Mouse (Mus musculus) megakaryocyte progenitor cell, adult 5-6 weeks (primary cell): Measurements from ENCODE around the gene Tmem17. TPM values are rescaled to one million over a fixed set of nuclear protein-coding genes. Genes with fewer than 3 reads are reported as not detected.

Experiments used
- ATAC-seq: replicated peaks from 2 replicates; pipeline ENCODE4 v1.8.0; 2016; ENCODE audit warnings: mild to moderate bottlenecking, moderate TSS enrichment, inconsistent platforms; ENCODE audit not compliant: poor library complexity
- total RNA-seq, 2 experiments: library from RNA; stranded (forward) in 1 of 2; stranded (reverse) in 1 of 2; fragments of 157-497, 149-512 nt in 1 of 2; fragments of 200-1000 nt in 1 of 2; gene quantifications; 2 replicates each; pipeline versions ENCODE4 v1.2.3 to v1.2.4; 2015 to 2017

The Tmem17 gene
- total RNA-seq (2015) (3.2 and 6.4 TPM in 2 replicates), total RNA-seq (2017) (4.0 and 5.7 TPM in 2 replicates)

DNA sequence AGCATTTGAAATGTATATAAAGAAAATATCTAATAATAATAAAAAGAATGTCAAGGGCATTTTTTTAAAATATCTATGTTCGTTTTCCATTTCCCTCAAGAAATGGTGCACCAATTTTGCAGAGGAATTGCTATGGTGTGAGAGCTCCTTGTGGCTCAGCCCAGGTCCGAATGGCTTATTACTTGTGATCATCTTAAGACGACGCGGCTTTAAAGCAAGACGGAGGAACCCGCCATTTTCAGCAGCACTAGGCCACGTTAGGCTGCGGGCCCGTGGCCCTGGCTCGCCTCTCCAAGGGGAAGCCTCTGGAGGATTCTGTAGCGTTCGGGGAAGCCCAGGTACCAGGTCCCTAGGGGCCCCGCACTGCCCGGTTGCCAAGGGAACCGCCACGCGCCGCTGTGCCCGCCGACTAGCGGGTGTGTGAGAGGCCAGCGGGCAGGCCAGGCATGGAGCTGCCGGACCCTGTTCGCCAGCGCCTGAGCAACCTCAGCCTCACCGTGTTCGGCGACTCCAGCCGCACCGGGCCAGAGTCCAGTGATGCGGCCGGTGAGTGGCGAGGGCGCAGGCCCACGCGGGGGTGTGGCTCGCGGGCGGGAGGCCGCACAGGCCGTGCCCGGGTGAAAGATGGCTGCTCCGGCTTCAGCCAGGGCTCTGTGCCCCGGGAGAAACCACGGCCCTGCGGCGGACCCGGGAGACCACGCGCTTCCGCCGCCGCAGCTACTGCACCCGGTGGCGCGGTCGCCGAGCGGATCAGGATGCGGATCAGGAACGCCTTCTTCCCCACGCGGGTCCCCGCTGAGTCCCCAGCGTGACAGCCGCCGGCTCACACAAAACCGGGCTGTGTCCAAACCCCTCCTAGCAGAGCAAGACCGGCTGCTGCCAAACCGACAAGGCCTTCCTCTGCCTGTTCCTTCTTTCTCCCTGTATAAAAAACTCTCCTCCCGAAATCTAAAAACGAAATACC lies at the start of gene Tmem17:
Tmem17 (plus strand) TSS at position 51 of the 964 bp plus-strand sequence.
- peak; percentile 94 for ATAC-seq

DNA sequence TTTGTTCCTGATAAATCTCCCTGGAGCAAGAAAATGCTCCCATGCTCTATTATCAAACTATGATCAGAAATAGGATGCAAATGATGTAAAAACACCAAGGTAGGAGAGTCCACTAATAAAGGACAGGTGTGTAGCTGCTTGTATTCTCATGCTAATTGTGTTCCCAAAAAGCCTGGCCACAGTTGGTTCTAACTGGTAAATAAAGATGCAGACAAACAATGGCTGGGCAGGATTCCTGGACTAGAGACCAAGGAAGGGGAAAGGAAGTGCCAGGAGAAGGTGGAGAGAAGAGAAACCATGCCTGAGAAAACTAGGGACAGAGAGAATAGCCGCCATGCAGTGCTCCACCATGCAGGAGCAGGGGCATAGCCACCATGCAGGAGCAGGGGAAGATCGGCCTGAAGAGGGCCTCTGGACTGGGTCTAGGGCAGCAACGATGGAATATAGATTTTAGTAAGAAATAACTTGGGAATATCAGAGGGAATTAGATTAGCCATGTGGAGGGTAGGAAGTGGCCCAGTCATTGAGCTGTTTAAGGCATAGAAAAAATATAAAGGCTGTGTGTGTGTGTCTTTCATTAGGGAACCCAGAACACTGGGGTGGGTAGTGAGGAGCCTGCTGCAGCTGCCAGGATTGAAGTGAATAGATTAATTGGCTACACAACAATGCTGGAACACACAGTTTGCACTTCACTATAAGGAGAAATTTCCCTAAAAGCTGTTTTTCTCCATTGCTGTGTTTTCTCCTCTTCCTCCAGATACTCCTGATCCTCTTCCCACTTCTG lies 31.9 kb upstream of the Tmem17 start:
- ATAC-seq = no peak

- no peak for ATAC-seq
Measured at GRCm38 (mm10) chr11:22481639-22482361, 30.1 kb upstream of the Tmem17 start.

GRCm38 (mm10) chr11:22482362-22482760 lies 29.5 kb upstream of the Tmem17 start:
- no peak for ATAC-seq

DNA sequence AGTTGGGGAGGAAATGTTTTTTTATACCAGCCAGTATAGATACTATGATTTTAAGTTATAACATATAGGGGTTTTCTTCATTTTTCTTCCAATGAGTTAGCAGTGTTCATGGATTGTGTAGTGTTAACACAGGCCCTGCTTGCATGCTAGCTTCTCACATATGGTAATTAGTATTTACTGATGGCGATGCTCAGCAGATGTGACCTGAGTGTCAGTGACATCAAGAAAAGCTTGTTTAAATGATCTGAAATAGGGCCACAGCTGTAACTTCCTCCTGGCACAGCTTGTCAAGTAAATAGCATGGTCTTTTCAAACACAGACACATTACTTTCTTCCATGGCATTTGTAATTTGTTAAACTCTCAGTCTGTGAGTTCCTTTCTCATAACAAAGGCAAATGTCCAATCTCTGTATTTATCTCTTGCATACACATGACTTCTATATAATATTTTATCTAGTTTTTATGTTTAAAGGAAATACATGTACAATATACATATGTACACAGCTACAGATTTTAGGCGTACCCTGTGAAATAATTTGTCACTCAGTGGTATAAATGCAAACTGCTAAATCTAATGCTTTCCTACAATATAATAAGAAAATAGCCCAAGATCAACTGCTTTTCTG lies 18.1 kb upstream of the Tmem17 start:
- no peak for ATAC-seq

DNA sequence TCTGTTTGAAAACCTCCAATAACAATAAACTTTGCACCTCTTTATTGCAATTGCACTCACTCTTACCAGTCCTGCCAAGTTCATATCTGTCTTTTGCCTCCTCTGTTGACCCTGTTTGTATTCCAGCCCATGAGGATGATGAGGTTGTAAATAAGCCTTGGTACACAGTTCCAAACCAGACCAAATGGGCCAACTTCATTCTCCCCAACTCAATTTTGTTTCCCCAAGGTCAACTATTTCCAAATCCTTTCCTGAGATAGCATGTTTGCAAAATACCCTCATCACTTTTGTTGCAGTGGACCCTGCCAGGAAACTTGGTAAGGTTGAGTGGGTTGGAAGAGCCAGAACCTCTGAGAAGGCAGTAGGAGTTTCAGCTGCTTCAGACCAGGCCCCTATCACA lies 16.9 kb upstream of the Tmem17 start:
- no peak for ATAC-seq

DNA sequence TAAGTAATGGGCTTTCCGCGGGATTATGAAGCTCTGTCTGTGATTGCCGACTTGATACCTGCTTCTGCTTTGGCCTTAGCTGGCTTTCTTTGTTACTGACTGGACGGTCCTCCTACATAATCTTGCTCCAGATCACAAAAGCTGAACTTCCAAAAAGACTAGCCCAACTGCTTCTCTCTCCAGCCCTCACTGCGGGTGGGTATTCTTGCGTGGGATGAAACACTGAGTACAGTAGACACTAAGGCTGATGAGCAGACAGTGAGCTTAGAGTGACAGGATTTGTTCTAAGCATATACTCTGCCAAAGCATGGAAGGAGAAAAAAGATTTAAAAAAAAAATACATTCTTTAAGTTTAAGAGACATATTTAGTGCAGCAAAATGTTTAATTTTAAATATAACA lies 12.5 kb upstream of the Tmem17 start:
- no peak for ATAC-seq

GRCm38 (mm10) chr11:22499886-22500285 lies 12.0 kb upstream of the Tmem17 start:
- ATAC-seq = no peak

DNA sequence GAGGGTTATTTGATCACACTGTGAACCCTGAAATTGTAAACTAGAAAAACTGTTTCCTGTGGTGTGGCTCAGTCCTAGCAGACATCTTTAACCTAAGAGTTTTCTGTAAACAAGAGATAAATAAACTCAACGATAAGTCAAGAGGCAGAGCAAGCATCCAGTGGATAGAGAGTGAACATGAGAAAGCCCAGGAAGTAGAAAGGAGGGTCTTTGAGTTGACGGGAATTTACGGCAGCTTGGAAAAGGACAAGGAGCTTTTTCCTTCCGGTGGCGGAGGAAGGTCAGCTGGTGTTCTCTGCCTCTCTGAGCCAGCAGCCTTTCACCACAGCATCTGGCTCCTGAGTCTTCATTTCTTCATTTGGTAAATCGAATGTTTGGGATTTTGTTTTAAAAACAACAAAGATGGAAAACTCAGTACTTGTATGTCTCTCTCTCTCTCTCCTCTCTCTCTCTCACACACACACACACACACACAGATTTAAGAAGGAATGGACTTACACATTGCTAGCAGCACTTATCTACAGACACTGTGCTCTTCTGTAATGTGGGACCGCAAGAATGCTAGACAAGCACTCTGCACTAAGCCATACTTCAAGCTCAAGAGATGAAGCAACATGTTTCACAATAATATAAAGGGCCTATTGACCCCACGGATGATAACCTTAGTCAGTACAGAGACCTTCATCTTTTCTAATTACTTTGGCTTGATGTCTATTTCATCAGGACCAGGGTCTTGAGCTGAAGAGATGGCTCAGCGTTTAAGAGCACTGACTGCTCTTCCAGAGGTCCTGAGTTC lies 10.9 kb upstream of the Tmem17 start:
- ATAC-seq = no peak

DNA sequence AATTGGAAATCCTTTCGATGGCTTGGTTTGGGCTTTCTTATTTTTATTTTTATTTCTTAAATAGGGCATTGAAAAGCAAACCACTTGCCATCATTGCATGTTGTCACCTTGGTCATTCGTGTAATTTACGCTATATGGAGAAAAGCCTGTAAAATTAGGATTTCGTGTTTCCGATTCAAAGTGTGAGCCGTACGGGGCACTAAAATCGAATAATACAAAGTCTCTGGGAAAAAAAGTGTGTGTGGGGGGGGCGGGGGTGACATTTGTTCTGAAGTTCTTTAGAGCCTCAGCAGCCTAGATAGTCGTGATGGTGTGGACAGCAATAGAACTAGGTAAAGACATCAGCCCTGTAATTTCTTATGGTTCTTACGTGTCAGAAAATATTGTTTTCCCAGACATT lies 1.2 kb downstream of the Tmem17 start:
- ATAC-seq = no peak

- 0 out of 2 replicates have a peak, but pooled peaks have one; percentile 18 for ATAC-seq
Measured at GRCm38 (mm10) chr11:22515061-22515460, 3.2 kb downstream of the Tmem17 start.

GRCm38 (mm10) chr11:22518445-22518844 lies 6.6 kb downstream of the Tmem17 start:
- no peak for ATAC-seq

DNA sequence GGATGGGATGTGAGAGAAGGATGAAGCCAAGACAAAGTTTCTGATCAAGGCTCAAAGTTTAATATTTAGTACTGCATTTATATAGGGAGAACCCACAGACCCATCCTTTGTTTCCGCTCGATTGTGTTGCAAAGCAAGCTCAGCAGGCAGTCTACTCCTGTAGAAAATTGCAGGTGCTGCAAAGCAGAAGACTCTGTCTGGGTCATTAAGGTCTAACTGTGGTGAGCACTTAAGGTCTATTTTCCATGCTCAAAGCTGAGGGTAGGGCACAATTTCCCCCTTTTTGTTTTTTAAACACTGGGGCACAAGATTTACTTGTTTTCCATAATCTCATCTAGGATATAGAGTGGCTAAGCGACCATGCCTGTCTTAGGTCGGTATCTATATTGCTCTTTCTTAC lies 8.4 kb downstream of the Tmem17 start:
- ATAC-seq = no peak

DNA sequence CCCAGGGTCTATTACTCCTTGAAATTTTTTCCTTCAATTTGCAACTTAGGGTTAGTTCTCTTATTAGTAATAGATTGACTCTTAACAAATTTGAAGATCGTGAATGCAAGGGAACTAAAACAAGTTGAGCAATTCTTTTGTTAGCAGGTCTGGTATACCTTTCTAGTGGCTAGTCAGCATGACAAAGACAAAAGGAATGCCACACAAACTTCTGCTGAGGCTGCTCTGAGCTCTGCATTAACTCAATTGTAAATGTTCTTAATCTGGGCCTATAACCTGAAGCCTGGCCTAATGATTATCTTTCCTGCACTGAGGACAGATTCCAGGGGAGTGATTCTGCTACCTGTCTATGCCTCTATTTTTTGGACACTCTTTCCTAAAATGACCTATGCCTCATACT lies 12.7 kb downstream of the Tmem17 start:
- no peak for ATAC-seq

DNA sequence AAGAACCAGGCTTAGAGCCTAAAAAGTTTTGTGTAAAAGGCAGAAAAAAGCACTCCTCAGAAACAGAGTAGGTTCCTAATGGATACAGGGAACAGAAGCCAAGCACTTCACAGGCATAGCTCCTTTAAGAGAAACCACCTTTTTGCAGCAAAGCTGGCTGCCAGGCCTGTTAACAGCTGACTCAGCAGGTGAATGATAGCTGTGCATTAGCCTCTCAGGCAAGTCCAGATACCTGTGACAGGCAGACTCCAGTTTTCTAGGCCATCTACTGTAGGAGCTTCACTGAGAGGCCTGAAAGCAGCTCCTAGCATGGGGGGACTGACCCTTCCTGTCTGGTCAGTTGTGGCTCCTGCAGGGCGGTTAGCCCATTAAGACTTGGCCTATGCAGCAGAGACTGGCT lies 28.7 kb downstream of the Tmem17 start:
- no peak for ATAC-seq

DNA sequence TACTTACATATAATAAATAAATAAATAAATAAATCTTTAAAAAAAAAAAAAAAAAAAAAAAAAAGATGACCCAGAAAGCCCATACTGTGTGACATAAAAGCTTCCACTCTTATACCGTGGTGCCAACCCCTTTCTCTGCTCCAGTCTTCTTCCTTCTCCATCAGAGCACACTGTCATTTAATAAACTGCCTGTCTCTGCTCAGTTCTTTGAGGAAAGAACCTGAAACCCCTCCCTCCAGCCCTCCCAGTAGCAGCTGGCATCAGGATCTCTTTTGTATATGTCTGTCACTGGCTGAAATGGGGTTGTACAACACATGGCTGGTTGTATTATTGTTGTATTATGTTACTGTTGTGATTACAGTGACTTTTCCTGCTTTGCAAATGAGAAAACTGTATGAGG lies 48.2 kb downstream of the Tmem17 start:
- ATAC-seq = no peak

- no peak for ATAC-seq
Measured at GRCm38 (mm10) chr11:22560503-22561328, 48.8 kb downstream of the Tmem17 start.

GRCm38 (mm10) chr11:22561329-22561592 lies 49.4 kb downstream of the Tmem17 start:
- no peak for ATAC-seq

- ATAC-seq = no peak
Measured at GRCm38 (mm10) chr11:22563706-22564105, 51.8 kb downstream of the Tmem17 start.
